Mouse (Mus musculus) forebrain, postnatal 0 days (tissue): ENCODE measurements around the gene Irf2. TPM values are rescaled to one million over a fixed set of nuclear protein-coding genes. Genes with fewer than 3 reads are reported as not detected.
A peak's percentile ranks its signal among the peaks of the same experiment; 100 is the strongest.

Source experiments
- ATAC-seq: fragments of 200-750 bp; cut with Nextera tagmentation; 2 replicates; pipeline ENCODE4 v1.8.0; 2017; ENCODE audit warnings: mild to moderate bottlenecking, moderate library complexity
- DNase-seq: peaks from one replicate; pipeline ENCODE4 v3.0.0-alpha.2; 2015
- H3K27ac ChIP-seq: fragments of 300-500 bp; sonication (generic); 2 replicates; pipeline ENCODE4 v1.5.1; 2014; ENCODE audit warnings: low read depth, mild to moderate bottlenecking, antibody characterized with exemption, low read length, moderate library complexity, mixed read lengths
- H3K27me3 ChIP-seq: fragments of 300-500 bp; sonication (generic); 2 replicates; pipeline ENCODE4 v1.6.1; 2014; ENCODE audit warnings: mild to moderate bottlenecking, low read length, mixed read lengths; ENCODE audit not compliant: insufficient read depth
- H3K36me3 ChIP-seq: fragments of 300-500 bp; sonication (generic); 2 replicates; pipeline ENCODE4 v1.6.1; 2014; ENCODE audit warnings: mild to moderate bottlenecking, moderate library complexity; ENCODE audit not compliant: insufficient read depth
- H3K4me1 ChIP-seq: fragments of 300-500 bp; sonication (generic); 2 replicates; pipeline ENCODE4 v1.6.1; 2014; ENCODE audit warnings: antibody characterized with exemption; ENCODE audit not compliant: insufficient read depth
- H3K4me2 ChIP-seq: fragments of 300-500 bp; sonication (generic); 2 replicates; pipeline ENCODE4 v1.6.1; 2014; ENCODE audit warnings: low read depth, mild to moderate bottlenecking, moderate library complexity
- H3K4me3 ChIP-seq: fragments of 300-500 bp; sonication (generic); 2 replicates; pipeline ENCODE4 v1.5.1; 2014; ENCODE audit warnings: low read depth, low read length, mixed read lengths
- H3K9ac ChIP-seq: fragments of 300-500 bp; sonication (generic); 2 replicates; pipeline ENCODE4 v1.6.1; 2014; ENCODE audit warnings: mild to moderate bottlenecking
- H3K9me3 ChIP-seq: fragments of 300-500 bp; sonication (generic); 2 replicates; pipeline ENCODE4 v1.6.1; 2016; ENCODE audit warnings: low read length
- CTCF ChIP-seq: sonication (generic); IDR thresholded peaks from 2 replicates; pipeline ENCODE4 v1.5.1; 2016; ENCODE audit warnings: antibody characterized with exemption, control low read depth, low read depth
- WGBS: fragments of 180-500 bp; shearing (Covaris S2); extraction: QIAGEN DNeasy Blood & Tissue Kit; methylation state at CpG from one replicate; pipeline ENCODE4 v1.1.7; 2014; 5-methylcytosine and 5-hydroxymethylcytosine counted together
- polyA plus RNA-seq: library from polyadenylated mRNA; unstranded; fragments of >200 nt; fragmentation: Nextera tagmentation; extraction: Ambion mirVana; gene quantifications from 2 replicates; pipeline ENCODE4 v1.2.1, GENCODE M21; 2015
- total RNA-seq: library from RNA; depleted of rRNA; stranded (reverse); fragments of >200 nt; gene quantifications from 2 replicates; pipeline ENCODE4 v1.2.3, GENCODE M21; 2014

Gene Irf2
- total and polyA plus RNA-seq, 2 experiments from 2014 or later = 3.0 to 9.1 TPM

DNA sequence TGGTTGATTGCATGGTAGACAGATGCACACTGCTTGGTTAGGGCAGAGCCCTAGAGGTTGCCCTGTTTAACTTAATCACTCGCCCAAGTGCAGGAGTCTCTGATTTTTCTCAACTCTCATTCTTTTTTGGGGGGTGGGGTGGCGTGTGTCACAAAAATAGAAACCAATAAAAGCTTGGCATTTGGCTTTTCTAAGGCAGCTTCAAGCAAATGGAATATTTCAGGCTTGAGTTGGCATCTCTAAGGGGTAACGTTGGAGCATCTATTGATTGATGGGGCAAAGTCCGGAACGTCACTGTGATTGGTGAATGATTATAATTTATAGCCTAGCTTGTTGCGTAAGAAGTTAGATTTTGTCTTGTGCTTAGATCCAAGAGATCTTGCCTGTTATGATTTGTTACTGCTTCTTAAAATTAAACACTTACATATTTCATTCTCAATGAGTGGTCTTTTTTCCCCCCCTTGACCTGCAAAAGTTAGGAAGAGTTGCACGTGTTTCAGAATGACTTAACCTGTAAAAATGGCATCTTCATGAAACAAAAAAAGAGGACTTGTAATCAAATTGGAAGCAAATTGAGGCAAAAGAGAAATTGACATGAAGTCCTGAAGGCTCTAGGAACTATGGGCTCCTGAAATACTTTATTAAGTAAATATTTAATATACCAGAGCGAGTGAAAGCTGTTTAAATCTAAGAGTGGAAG is 2.6 kb downstream of the Irf2 start:
- H3K4me2 ChIP-seq = peak overlapping the region; percentile 79
- H3K27me3 ChIP-seq = no peaks in the 10 kb centered on the region
- peak overlapping the region; percentile 93 for H3K9ac ChIP-seq
- TF ChIP-seq CTCF = no peak
- no peaks in the 10 kb centered on the region for H3K4me1 ChIP-seq
- no peaks in the 10 kb centered on the region for H3K36me3 ChIP-seq
- no peak overlapping the region for H3K27ac ChIP-seq
- DNase-seq (no peak), ATAC-seq (no peak)
- 57% methylated on average over 8 of the region's 8 CpGs for WGBS
- H3K9me3 ChIP-seq = no peaks in the 10 kb centered on the region
- H3K4me3 ChIP-seq = peak overlapping the region; percentile 87

DNA sequence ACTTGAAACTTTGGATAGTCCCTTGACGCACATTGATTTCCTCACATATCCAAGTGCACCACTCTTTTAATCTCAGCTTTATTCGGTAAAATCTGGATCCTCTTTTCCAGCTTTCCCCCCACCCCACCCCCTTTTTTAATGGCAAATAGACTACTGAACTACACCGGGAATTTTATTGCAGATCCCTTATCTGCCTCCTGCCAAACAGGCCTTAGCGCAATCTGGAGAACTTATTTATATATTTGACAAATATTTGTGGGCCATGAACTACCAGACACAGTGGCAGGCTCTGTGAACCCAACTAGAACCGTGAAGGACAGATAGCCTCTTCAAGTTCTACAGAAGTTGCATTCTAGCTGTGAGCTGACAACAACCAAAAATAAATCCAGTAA is 3.2 kb downstream of the Irf2 start:
- H3K27ac ChIP-seq = no peak overlapping the region
- ATAC-seq (no peak), DNase-seq (no peak)
- no peak overlapping the region for H3K4me3 ChIP-seq
- no peak for TF ChIP-seq CTCF
- no peak overlapping the region for H3K4me2 ChIP-seq
- H3K36me3 ChIP-seq = no peaks in the 10 kb centered on the region
- H3K4me1 ChIP-seq = no peaks in the 10 kb centered on the region
- 85% methylated on average over 5 of the region's 5 CpGs for WGBS
- H3K9ac ChIP-seq = no peak overlapping the region
- no peaks in the 10 kb centered on the region for H3K9me3 ChIP-seq
- H3K27me3 ChIP-seq = no peaks in the 10 kb centered on the region

DNA sequence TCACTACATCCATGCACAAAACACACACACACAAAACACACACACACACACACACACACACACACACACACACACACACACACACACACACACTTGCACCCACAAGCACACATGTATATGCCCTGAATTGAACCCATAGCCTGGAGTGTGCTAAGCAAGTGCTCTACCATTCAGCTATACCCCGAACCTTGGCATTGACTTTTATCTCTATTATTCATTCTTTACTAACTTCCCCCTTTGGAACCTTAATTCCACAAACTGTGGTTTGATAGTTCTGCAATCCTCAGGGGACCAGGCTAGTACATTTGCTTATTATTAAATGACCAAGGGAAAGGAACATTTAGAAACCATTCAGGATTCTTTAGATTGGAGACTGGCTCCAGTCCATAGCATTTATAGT is 5.9 kb downstream of the Irf2 start:
- Histone ChIP-seq H3K4me3 (no peak overlapping the region), H3K4me2 (no peak overlapping the region), H3K27ac (no peak overlapping the region), H3K36me3 (no peaks in the 10 kb centered on the region), H3K9ac (no peak overlapping the region), H3K9me3 (no peaks in the 10 kb centered on the region), H3K4me1 (no peaks in the 10 kb centered on the region), H3K27me3 (no peaks in the 10 kb centered on the region)
- WGBS = 91% methylated on average over 1 of the region's 1 CpGs
- TF ChIP-seq CTCF = no peak
- DNase-seq (no peak), ATAC-seq (no peak)

DNA sequence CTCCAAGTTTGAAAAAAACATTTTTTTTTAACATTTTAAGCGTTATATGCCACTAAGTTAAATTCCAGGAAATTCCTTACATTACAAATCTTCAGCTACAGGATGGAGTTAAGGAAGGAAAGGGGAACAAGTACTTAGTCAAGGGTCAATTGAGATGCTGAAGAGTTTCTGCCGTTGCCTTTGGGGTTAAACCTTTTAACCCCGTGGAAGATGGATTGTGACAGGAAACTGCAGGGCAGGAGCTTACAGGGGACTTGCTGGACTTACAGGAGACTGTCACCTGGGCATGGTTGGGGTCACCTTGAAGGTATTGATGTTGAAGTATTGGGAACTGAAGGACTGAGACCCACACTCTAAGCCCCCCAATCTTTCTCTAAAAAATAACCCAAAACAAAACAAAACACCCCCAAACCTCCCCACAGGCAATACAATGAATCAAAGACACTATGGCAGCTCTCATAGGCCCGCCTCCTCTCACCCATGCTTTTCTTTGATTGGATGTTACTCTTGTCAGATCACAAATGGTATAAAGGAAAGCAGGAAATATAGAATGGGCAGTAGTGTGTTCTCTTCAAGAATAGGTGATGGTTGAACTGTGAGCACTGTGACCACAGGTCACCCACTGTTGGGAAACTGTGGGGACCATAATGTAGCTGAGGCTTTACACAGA is 7.9 kb downstream of the Irf2 start:
- no peak for DNase-seq
- Histone ChIP-seq H3K27ac (no peak overlapping the region), H3K4me2 (no peak overlapping the region), H3K4me1 (no peaks in the 10 kb centered on the region), H3K9me3 (no peaks in the 10 kb centered on the region), H3K4me3 (no peak overlapping the region), H3K9ac (no peak overlapping the region), H3K36me3 (no peaks in the 10 kb centered on the region), H3K27me3 (no peaks in the 10 kb centered on the region)
- 67% methylated on average over 4 of the region's 4 CpGs for WGBS
- no peak for TF ChIP-seq CTCF
- ATAC-seq = no peak

DNA sequence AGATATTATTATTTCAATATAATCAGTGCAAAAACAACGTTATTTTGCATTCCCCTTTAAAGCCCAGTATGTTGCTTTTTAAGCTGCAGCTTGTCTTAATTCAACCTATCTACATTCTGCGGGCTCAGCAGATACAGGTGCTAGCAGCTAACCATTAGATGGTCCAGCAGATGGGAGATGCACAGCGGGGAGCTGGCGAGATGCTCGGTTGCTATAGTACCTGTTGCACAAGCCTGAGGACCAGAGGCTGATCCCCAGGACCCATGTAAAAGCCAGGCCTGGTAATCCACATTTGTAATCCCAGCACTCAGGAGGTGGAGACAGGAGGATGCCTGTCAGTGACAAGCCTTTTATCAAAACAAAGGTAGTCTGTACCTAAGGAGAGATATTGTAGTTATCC is 10.5 kb downstream of the Irf2 start:
- WGBS = 49% methylated on average over 5 of the region's 5 CpGs
- no peak overlapping the region for H3K27ac ChIP-seq
- no peaks in the 10 kb centered on the region for H3K36me3 ChIP-seq
- ATAC-seq = no peak
- H3K9me3 ChIP-seq = no peaks in the 10 kb centered on the region
- no peaks in the 10 kb centered on the region for H3K27me3 ChIP-seq
- DNase-seq = no peak
- no peaks in the 10 kb centered on the region for H3K4me1 ChIP-seq
- no peak overlapping the region for H3K9ac ChIP-seq
- H3K4me3 ChIP-seq = no peak overlapping the region
- H3K4me2 ChIP-seq = no peak overlapping the region
- TF ChIP-seq CTCF = no peak

GRCm38 (mm10) chr8:46750566-46750965 is 11.0 kb downstream of the Irf2 start:
- DNase-seq = no peak
- WGBS = 77% methylated on average over 8 of the region's 8 CpGs
- H3K9me3 ChIP-seq = no peaks in the 10 kb centered on the region
- no peak overlapping the region for H3K9ac ChIP-seq
- no peak for TF ChIP-seq CTCF
- H3K27me3 ChIP-seq = no peaks in the 10 kb centered on the region
- no peak overlapping the region for H3K4me3 ChIP-seq
- no peaks in the 10 kb centered on the region for H3K36me3 ChIP-seq
- H3K27ac ChIP-seq = no peak overlapping the region
- ATAC-seq = no peak
- H3K4me1 ChIP-seq = no peaks in the 10 kb centered on the region
- H3K4me2 ChIP-seq = no peak overlapping the region

DNA sequence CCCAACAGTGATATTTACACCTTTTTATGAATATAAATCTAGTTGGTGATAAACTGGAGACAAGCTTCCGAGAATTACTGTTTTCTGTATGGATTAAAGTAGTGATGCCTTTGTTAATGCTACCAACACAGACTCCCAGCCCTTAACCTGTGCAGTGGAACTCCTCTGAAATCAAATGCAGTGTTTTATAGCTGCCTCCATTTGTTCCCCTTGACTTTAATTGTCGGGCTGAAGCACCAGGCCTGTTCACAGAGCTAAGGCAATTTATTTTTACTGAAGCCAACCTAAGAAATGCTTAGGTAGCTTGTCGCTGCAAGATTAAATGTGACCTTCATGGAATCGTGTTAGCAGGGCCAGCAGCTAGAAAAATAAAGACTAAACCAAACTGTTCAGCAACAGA is 11.6 kb downstream of the Irf2 start:
- H3K4me3 ChIP-seq = no peak overlapping the region
- no peaks in the 10 kb centered on the region for H3K4me1 ChIP-seq
- H3K36me3 ChIP-seq = no peaks in the 10 kb centered on the region
- no peak overlapping the region for H3K4me2 ChIP-seq
- no peak overlapping the region for H3K9ac ChIP-seq
- no peaks in the 10 kb centered on the region for H3K9me3 ChIP-seq
- no peak for TF ChIP-seq CTCF
- 72% methylated on average over 4 of the region's 4 CpGs for WGBS
- H3K27me3 ChIP-seq = no peaks in the 10 kb centered on the region
- ATAC-seq (no peak), DNase-seq (no peak)
- no peak overlapping the region for H3K27ac ChIP-seq
